Mouse (Mus musculus) spleen, adult 2 months (tissue): ENCODE measurements around the gene Per1.

Source experiments
- CTCF ChIP-seq: fragments of 200-500 bp; IDR thresholded peaks from 2 replicates; pipeline ENCODE4 v1.5.1; 2011; ENCODE audit warnings: mild to moderate bottlenecking, inconsistent platforms; ENCODE audit not compliant: insufficient read depth, insufficient read length, insufficient replicate concordance; ENCODE audit errors: extremely low read depth
- POLR2A ChIP-seq: fragments of 200-500 bp; IDR thresholded peaks from 2 replicates; pipeline ENCODE4 v1.6.1; 2011; ENCODE audit warnings: low read depth, low read length, inconsistent platforms

GRCm38 (mm10) chr11:69070590-69071222, 24.3 kb upstream of the Per1 start, which contains the start of gene Tmem107:
- TF ChIP-seq CTCF: no peak
- TF ChIP-seq POLR2A: peak; percentile 94
